Mouse (Mus musculus): Measurements from ENCODE around the gene Cybrd1.
A peak's percentile ranks its signal among the peaks of the same experiment; 100 is the strongest.

The Cybrd1 gene

GRCm38 (mm10) chr2:71117797-71118708, at the start of gene Cybrd1:
Cybrd1 (plus strand) TSS chr2:71117923.
- no peak for DNase-seq (ENCODE audit: extremely low read depth, low read depth)

DNA sequence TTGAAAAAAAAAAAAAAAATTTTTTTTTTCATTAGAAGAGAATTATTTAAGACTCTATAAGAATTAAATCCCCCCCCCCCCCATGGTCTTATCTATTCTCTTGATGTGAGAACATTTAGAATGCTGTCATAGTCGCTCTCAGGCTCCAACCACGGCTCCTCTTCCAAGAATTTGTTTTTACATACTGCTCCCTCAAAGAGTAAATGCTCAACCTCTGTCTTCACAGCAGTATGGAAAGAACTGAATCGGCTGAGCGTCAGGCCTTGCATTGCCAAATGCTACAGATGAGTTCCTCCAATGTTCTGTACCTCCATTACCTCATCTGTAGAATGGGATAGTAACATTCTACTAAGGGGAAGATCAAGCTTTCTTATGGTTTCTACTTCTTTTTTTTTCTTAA, 46.1 kb upstream of the Cybrd1 start:
- DNase-seq (ENCODE audit: extremely low read depth, low read depth): no peak

GRCm38 (mm10) chr2:71073330-71073729, 44.4 kb upstream of the Cybrd1 start:
- no peak for DNase-seq (ENCODE audit: extremely low read depth, low read depth)

DNA sequence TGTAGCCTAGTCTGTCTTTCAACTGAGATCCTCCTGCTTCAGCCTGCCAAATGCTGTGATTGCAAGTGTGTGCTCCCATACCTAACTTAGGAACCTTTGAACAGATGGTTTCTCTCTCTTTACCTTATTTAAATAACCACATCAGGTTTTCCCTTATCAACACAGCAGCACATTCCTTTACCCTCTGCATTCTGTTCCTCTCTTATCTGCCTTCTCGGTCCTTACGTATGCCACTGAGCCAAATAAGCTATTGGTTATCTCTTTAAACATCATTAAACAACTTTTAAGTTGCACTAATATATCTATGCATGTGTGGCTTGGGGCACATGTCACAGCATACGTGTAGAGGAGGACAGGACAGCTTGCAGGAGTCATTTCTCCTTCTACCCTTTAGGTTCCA, 43.9 kb upstream of the Cybrd1 start:
- DNase-seq (ENCODE audit: extremely low read depth, low read depth): no peak

- no peak for DNase-seq (ENCODE audit: extremely low read depth, low read depth)
Observed at GRCm38 (mm10) chr2:71082416-71082815, 35.3 kb upstream of the Cybrd1 start.

DNA sequence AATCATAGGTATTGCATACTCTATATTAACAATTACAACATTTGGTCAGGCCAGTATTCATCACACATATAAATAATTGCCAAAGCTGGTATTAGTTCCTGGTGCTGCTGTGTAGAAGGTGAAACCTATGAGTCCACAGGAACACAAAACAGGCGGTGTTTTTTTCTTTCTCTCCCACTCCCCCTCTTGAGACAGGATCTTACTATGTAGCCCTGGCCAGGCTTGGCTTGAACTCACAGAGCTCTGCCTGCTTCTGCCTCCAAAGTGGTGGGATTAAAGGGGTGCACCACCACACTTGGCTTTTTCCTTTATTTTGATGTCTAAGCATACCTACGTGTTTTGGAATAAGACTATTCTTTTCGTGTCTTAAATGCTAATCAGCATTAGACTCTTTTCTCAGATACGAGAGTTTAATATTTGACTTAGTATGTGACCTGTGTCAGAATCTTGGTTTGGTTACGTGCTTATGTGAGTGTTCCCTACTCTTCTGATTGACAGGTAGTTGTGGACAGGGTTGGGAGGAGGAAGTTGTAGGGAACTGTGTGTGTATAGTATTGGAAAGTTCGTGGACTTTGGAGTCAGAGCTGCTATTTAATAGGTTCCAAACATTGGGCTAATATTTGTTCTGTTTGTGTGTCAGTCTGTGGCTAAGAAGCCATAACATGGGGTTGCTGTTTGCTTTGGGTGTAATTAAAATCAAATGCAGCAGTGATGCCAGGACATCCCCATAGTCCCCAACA, 34.1 kb upstream of the Cybrd1 start:
- no peak for DNase-seq (ENCODE audit: extremely low read depth, low read depth)

GRCm38 (mm10) chr2:71089766-71090165, 28.0 kb upstream of the Cybrd1 start:
- no peak for DNase-seq (ENCODE audit: extremely low read depth, low read depth)

DNA sequence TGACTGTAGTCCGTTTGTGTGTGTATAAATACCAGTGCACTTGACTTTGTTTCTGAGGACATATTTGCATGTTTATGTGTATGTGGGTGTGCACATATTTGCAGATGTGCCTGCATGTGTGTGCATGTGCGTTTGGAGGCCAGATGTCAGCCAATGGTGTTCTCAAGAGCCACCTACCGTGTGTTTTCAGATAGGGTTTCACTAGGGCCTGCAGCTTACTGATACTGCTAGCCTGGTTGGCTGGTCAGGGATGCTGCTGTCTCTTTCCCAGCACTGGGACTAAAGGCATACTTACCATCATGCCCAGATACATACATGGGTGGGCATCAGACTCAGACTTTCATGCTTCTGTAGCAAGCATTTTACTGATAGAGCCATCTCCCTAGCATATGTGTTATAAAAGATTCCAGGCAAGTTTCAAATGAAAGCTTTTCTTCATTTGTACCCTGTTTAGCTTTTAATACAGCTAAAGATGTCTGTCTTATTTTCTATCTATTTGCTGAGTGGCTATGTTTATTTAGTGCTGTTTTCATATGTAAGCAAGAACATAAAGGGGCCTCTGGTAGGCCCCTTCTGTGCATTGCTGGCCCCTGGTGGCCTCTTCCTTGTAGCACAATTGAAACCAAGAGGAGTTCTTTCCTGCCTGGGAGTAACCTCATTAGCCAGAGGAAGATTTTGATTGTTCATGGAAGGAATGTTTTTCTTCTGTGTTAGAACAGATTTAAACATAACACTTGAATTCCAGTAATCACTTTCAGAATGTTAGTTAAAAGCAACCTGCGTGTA, 26.9 kb upstream of the Cybrd1 start:
- DNase-seq (ENCODE audit: extremely low read depth, low read depth): no peak

GRCm38 (mm10) chr2:71096170-71096569, 21.6 kb upstream of the Cybrd1 start:
- DNase-seq (ENCODE audit: extremely low read depth, low read depth): peak; percentile 85

GRCm38 (mm10) chr2:71102621-71103291, 15.0 kb upstream of the Cybrd1 start:
- peak; percentile 40 for DNase-seq (ENCODE audit: extremely low read depth, low read depth)

- peak; percentile 63 for DNase-seq (ENCODE audit: extremely low read depth, low read depth)
Observed at GRCm38 (mm10) chr2:71103292-71103680, 14.4 kb upstream of the Cybrd1 start.

DNA sequence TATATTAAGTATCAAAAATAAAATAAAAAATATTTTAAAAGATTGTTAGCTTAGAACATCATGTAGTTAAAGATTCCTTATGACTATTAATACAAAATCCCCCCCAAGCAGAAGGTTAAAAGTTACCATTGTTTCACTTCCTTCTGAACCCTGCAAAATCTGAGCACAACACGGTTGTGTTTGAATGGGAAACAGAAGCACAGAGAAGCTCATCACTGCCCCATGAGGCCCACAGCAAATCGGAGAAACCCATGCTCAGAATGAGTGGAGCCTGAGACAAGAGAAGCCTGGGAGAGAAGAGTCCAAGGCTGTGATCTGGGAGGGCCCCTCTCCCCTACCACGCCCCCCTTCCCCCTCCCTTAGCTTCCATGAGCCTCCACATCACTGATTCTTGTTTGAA, 13.0 kb upstream of the Cybrd1 start:
- DNase-seq (ENCODE audit: extremely low read depth, low read depth): no peak

GRCm38 (mm10) chr2:71105469-71106215, 12.1 kb upstream of the Cybrd1 start:
- no peak for DNase-seq (ENCODE audit: extremely low read depth, low read depth)

GRCm38 (mm10) chr2:71107225-71107624, 10.5 kb upstream of the Cybrd1 start:
- DNase-seq (ENCODE audit: extremely low read depth, low read depth): no peak

DNA sequence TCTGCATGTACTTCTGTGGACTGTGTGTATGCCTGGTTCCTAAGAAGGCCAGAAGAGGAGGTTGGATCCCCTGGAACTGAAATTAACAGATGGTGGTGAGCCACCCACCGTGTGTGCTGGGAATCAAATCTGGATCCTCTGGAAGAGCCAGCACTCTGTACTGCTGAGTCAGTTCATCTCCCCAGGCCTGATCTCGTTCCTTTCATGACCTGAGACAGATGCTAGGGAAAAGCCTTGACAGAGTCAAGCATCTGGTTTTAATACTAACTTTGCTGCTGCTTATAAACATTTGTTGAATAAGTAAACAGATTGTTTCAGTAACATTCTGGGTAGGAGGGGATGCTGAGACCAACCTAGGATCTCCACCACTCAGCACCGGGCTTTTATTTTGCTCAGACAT, 9.2 kb upstream of the Cybrd1 start:
- no peak for DNase-seq (ENCODE audit: extremely low read depth, low read depth)

DNA sequence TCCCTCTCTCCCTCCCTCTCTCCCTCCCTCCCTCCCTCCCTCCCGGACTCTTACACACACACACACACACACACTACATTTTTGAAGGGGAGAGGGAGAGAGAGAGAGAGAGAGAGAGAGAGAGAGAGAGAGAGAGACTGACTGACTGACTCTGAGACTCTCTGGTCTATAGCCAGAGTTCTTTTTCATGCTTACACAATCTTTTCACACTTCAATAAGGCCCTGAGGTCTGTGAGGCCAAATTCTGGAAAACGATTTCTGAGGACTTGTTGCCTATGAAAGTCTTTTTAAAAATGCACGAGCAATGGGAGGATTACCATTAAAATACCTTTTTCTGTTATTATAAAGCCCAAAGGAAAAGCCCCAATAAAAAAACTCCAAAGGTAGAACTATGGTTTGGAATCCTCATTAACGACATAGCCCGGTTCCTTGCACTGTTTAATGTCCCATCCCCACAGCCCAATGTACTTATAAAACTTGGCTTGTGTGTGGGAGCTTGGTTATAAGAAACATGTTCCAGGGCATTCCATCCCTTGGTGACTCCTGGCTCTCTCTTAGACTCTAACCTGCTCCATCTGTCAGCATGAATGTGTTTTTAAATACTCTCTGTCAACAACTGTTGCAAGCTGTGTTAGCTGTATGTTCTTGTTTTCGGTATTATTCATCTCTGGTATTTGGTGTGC, 4.1 kb upstream of the Cybrd1 start:
- no peak for DNase-seq (ENCODE audit: extremely low read depth, low read depth)

DNA sequence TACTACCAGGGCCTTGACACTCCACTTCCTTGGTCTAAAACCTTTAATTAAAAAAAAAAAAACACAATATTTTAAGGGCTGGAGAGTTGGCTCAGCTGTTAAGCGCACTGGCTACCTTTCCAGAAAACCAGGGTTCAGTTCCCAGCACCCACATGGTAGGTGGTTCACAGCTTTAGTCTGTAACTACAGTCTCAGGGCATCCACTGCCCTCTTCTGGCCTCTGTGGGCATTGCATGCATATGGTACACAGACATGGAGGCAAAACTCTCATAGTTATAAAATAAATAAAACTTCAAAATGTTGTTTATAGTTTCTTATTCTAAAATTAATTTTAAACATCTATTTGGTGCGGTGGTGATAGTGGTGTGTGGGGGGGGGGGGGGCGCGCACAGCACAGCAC, 1.6 kb upstream of the Cybrd1 start:
- DNase-seq (ENCODE audit: extremely low read depth, low read depth): no peak

GRCm38 (mm10) chr2:71120844-71121243, 3.1 kb downstream of the Cybrd1 start:
- DNase-seq (ENCODE audit: extremely low read depth, low read depth): no peak

DNA sequence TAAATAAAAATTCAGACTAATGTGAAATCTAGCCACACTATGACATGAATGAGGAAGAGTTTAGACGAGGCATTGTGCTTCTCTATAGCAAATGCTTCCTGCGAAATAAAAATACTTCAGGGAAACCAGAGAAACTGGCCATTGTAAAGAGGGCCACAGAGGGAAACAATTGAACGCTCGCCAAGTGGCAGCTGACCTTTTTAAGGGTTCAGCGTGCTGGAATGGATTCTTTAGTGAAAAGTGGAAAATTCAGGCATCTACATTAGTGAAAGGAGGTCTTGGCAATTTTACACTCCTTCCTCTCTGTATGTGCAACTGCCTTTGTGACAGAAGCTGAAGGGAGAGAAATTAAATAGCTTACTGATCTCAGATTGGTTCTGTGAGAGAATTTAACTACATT, 3.7 kb downstream of the Cybrd1 start:
- DNase-seq (ENCODE audit: extremely low read depth, low read depth): no peak
